Mouse (Mus musculus) ES-Bruce4 (cell line): ENCODE data around the gene Olfr1044. TPM values are rescaled to one million over a fixed set of nuclear protein-coding genes. Genes with fewer than 3 reads are reported as not detected.
"Not testable (repeated sequence)": the region's sequence is repeated elsewhere in the genome, so short reads cannot be mapped to it uniquely, and the experiment has no call there.

Source experiments
- H3K27ac ChIP-seq: 2 replicates; pipeline ENCODE4 v1.5.1; 2012; ENCODE audit warnings: low read length, inconsistent platforms; ENCODE audit not compliant: insufficient read depth
- H3K27me3 ChIP-seq: 2 replicates; pipeline ENCODE4 v1.6.1; 2012; ENCODE audit warnings: mild to moderate bottlenecking, low read length, inconsistent platforms; ENCODE audit not compliant: control insufficient read depth, poor library complexity, insufficient read depth, severe bottlenecking
- H3K36me3 ChIP-seq: 2 replicates; pipeline ENCODE4 v1.6.1; 2012; ENCODE audit warnings: inconsistent platforms, mild to moderate bottlenecking, low read length, moderate library complexity; ENCODE audit not compliant: control insufficient read depth, poor library complexity, insufficient read depth, severe bottlenecking
- H3K4me1 ChIP-seq: one replicate; pipeline ENCODE4 v1.8.1; 2011; ENCODE audit warnings: low read length; ENCODE audit not compliant: control insufficient read depth, insufficient read depth
- H3K4me3 ChIP-seq: 2 replicates; pipeline ENCODE4 v1.5.1; 2011; ENCODE audit warnings: low read depth, mild to moderate bottlenecking, low read length
- H3K9ac ChIP-seq: 2 replicates; pipeline ENCODE4 v1.6.1; 2012; ENCODE audit warnings: low read depth, mild to moderate bottlenecking, inconsistent platforms; ENCODE audit not compliant: poor library complexity, severe bottlenecking
- H3K9me3 ChIP-seq: replicated peaks from 2 replicates; pipeline ENCODE4 v1.6.1; 2012; ENCODE audit warnings: mild to moderate bottlenecking, low read length, inconsistent platforms; ENCODE audit not compliant: control insufficient read depth, poor library complexity, insufficient read depth, severe bottlenecking
- CTCF ChIP-seq: IDR thresholded peaks from one replicate; pipeline ENCODE4 v1.8.1; 2011; ENCODE audit warnings: low read depth, low read length
- EP300 ChIP-seq: IDR thresholded peaks from 2 replicates; pipeline ENCODE4 v1.6.1; 2011; ENCODE audit warnings: low read depth, low read length; ENCODE audit not compliant: insufficient read depth
- POLR2A ChIP-seq: IDR thresholded peaks from one replicate; pipeline ENCODE4 v1.8.1; 2011; ENCODE audit warnings: low read length; ENCODE audit not compliant: insufficient read depth
- polyA plus RNA-seq: library from polyadenylated mRNA; stranded (reverse); fragments of >200 nt; gene quantifications from 2 replicates; pipeline ENCODE4 v1.2.4, GENCODE M21; 2011; ENCODE audit warnings: low read depth; ENCODE audit not compliant: missing spikeins, insufficient read depth, insufficient read length

The Olfr1044 gene
- not detected in 2 replicates for polyA plus RNA-seq

DNA sequence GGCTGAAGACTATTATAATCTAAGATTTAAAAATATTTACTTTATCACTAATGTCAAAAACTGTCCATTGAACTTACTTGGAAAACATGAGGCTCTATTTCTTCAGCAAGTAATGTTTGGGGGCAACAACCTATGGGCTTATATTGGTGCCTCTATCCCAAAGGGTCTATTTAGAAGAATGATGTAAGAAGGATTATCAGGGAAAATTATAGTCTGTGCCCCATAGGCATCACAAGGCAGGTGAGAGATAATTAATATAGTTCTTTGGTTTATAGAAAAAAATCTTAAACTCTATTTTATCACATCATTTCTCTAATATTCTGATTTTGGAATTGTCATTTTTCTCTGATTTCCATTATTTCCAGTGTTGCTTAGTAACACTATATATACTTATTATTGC lies at the start of gene Olfr1044:
Gene Olfr1044 (minus strand): TSS at position 101 of the 400 bp plus-strand sequence.
- H3K9ac ChIP-seq: no peak within 1 kb of the TSS
- H3K9me3 ChIP-seq: no peaks in the 10 kb centered on the region
- no peaks in the 10 kb centered on the region for H3K4me1 ChIP-seq
- TF ChIP-seq EP300 (no peak), CTCF (no peak), POLR2A (no peak)
- H3K27ac ChIP-seq: no peak within 1 kb of the TSS
- no peaks in the 10 kb centered on the region for H3K27me3 ChIP-seq
- H3K4me3 ChIP-seq: no peak within 1 kb of the TSS
- no peaks in the 10 kb centered on the region for H3K36me3 ChIP-seq

DNA sequence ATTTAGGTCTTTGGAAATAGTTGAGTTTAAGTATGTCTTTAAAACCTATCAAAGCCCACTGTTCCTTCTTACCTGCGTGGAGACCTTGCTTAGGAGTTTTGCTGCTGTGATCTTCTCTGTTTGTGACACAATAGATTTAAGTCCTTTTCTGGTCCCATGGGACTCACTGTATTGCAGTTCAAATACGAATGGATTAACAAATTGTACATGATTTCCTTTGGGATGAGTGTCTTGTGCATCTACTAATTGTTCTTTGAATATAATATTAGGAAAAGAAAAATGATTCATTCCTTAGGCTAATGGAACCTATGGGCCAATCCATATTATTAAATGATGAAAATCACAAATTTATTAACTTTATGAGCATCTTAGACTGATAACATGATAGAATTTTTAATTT lies 41.6 kb upstream of the Olfr1044 start, which contains the start of gene Olfr1046:
Gene Olfr1046 (minus strand): TSS at position 101 of the 400 bp plus-strand sequence.
- Histone ChIP-seq H3K9ac (no peak within 1 kb of the TSS), H3K27me3 (no peaks in the 10 kb centered on the region), H3K36me3 (no peaks in the 10 kb centered on the region), H3K4me3 (no peak within 1 kb of the TSS), H3K4me1 (no peaks in the 10 kb centered on the region), H3K9me3 (no peaks in the 10 kb centered on the region), H3K27ac (no peak within 1 kb of the TSS)
- TF ChIP-seq CTCF (no peak), POLR2A (no peak), EP300 (no peak)

DNA sequence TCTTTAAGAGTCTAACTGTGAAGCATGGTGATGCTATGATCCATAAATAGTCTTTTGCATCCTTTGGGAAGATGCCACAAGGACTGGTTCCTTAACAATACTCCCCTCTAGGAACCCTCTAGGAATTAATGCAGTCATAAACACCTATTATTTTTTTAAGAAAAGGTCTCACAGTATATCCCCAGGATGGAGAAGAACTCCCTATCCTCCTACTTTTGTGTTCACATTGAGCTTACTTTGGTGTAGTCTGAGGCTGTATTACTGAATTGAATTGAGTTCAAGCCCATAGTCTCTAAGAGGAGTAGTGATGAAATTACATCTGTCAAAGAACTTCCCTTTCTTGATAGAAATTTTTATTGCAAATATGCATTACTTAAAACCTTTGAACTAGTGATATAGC lies 25.3 kb upstream of the Olfr1044 start, which contains the start of gene Olfr1045:
Gene Olfr1045 (minus strand): TSS at position 101 of the 400 bp plus-strand sequence.
- no peaks in the 10 kb centered on the region for H3K36me3 ChIP-seq
- no peak within 1 kb of the TSS for H3K9ac ChIP-seq
- H3K27me3 ChIP-seq: no peaks in the 10 kb centered on the region
- no peaks in the 10 kb centered on the region for H3K9me3 ChIP-seq
- no peaks in the 10 kb centered on the region for H3K4me1 ChIP-seq
- H3K4me3 ChIP-seq: no peak within 1 kb of the TSS
- H3K27ac ChIP-seq: no peak within 1 kb of the TSS
- no peak for TF ChIP-seq CTCF
- TF ChIP-seq EP300: no peak
- no peak for TF ChIP-seq POLR2A

DNA sequence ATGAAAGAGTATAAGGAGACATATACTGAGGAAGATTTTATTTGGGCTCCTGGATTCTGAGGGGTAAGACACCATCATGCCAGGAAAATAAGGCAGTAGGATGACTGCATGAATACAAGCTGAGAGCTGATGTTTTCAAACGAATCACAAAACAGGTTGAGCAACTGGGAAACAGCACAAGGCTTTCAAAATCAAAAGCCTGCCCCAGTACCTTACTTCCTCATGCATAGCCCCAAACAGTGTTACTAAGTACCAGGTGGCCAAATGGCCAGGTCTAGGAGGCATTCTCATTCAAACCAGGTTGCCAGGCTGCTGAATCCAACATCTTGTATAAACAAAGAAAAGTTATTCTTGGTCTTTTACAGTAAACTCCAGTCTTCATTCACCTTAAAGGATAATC lies 18.2 kb upstream of the Olfr1044 start:
- Histone ChIP-seq H3K27ac (no peak overlapping the region), H3K9ac (no peak overlapping the region), H3K36me3 (no peaks in the 10 kb centered on the region), H3K4me3 (no peak overlapping the region), H3K4me1 (no peaks in the 10 kb centered on the region), H3K27me3 (no peaks in the 10 kb centered on the region), H3K9me3 (no peaks in the 10 kb centered on the region; the same call in 1 of the 2 replicates)
- TF ChIP-seq POLR2A: no peak
- TF ChIP-seq EP300: no peak
- TF ChIP-seq CTCF: no peak

DNA sequence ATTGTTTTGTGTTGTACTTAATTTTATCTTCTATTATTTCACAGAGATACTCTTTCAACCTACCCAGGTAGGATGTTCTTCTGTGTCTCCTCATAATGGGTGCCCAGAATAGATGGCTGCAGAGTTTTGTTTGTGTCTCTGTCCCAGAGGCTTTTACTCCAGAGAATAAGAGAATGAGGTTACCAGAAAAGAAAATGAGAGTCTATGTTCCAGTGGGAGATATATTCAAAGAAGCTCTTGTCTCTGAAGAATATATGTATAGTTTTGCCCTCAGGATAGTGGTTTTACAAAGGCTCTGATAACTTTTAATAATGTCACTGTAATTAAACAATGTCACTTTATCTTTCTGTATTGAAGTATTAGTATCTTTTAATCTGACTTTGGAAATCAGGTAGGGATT lies 8.0 kb upstream of the Olfr1044 start, which contains the start of gene Olfr52:
Gene Olfr52 (minus strand): TSS at position 101 of the 400 bp plus-strand sequence.
- Histone ChIP-seq H3K9me3 (no peaks in the 10 kb centered on the region; the same call in 1 of the 2 replicates), H3K4me1 (no peaks in the 10 kb centered on the region), H3K36me3 (no peaks in the 10 kb centered on the region), H3K27me3 (no peaks in the 10 kb centered on the region), H3K27ac (no peak within 1 kb of the TSS), H3K9ac (no peak within 1 kb of the TSS), H3K4me3 (no peak within 1 kb of the TSS)
- no peak for TF ChIP-seq CTCF
- TF ChIP-seq POLR2A: no peak
- TF ChIP-seq EP300: no peak

DNA sequence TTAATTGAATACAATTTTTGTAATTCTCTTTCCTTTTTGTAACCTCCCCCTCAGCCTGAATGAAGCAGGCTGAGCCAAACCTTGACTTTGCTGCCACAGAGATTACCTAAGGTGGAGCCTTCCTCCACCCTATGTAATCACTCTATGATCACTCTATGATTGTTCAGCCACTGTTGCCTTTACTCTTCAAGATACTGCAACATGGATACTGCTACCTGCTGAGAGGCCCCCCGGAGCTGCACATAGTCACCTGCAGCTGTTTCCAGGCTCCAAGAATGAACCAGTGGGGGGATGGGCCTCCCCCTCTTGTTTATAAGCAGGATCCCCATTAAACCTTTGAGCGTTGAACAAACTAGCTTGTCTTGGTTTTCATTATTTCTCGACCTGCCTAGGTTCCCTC lies 2.3 kb upstream of the Olfr1044 start:
- TF ChIP-seq CTCF (no peak), EP300 (0 out of 2 replicates have a peak, but pooled peaks have one; percentile 15), POLR2A (no peak)
- no peak overlapping the region for H3K4me3 ChIP-seq
- H3K9ac ChIP-seq: no peak overlapping the region
- H3K27me3 ChIP-seq: no peaks in the 10 kb centered on the region
- H3K27ac ChIP-seq: no peak overlapping the region
- H3K9me3 ChIP-seq: no peaks in the 10 kb centered on the region; the same call in 1 of the 2 replicates
- no peaks in the 10 kb centered on the region for H3K4me1 ChIP-seq
- no peaks in the 10 kb centered on the region for H3K36me3 ChIP-seq

DNA sequence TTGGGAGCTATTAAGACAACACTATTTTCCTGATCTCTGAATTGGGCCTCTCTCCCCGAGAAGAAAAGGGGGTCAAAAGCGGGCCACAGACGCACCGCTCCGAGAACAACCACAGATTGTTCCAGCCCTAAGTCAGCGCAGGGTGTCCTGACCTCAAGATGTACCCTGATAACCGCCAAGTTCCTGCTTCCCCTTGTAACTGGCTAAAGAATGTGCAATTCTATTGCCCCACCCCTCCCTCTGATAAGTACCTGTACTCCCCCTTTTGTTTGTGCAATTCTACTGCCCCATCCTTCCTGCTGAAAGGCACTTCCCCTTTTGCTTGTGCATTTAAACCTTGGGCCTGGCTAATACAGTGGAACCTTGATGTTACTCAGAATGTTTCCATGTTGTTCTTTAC lies 2.2 kb downstream of the Olfr1044 start:
- H3K36me3 ChIP-seq, H3K27me3 ChIP-seq, H3K4me1 ChIP-seq, H3K9me3 ChIP-seq, H3K27ac ChIP-seq, H3K4me3 ChIP-seq, H3K9ac ChIP-seq: not testable (repeated sequence)
